Mouse (Mus musculus) urinary bladder, postnatal 10 days (tissue): ENCODE data around the gene Dnah7b.
"Not testable (repeated sequence)": the region's sequence is repeated elsewhere in the genome, so short reads cannot be mapped to it uniquely, and the experiment has no call there.

Experiments used
- DNase-seq: peaks from one replicate; pipeline ENCODE4 v3.0.0; 2022; ENCODE audit warnings: low spot score

Dnah7b gene

GRCm38 (mm10) chr1:46066015-46066414 is at the start of gene Dnah7b:
TSS of gene Dnah7b (plus strand) at chr1:46066315.
- no peak for DNase-seq

GRCm38 (mm10) chr1:46018382-46018977 is 47.6 kb upstream of the Dnah7b start:
- DNase-seq: no peak

GRCm38 (mm10) chr1:46022262-46022661 is 43.9 kb upstream of the Dnah7b start:
- DNase-seq: no peak

- no peak for DNase-seq
Measured at GRCm38 (mm10) chr1:46031993-46032555, 34.0 kb upstream of the Dnah7b start.

GRCm38 (mm10) chr1:46048188-46048587 is 17.9 kb upstream of the Dnah7b start:
- DNase-seq: no peak

GRCm38 (mm10) chr1:46066484-46067251 is 553 bp downstream of the Dnah7b start:
- DNase-seq: no peak

GRCm38 (mm10) chr1:46068787-46069186 is 2.7 kb downstream of the Dnah7b start:
- DNase-seq: not testable (repeated sequence)

GRCm38 (mm10) chr1:46077891-46078290 is 11.8 kb downstream of the Dnah7b start:
- no peak for DNase-seq

GRCm38 (mm10) chr1:46100484-46100883 is 34.4 kb downstream of the Dnah7b start:
- no peak for DNase-seq

- DNase-seq: not testable (repeated sequence)
Measured at GRCm38 (mm10) chr1:46112606-46113005, 46.5 kb downstream of the Dnah7b start.

GRCm38 (mm10) chr1:46117179-46117578 is 51.1 kb downstream of the Dnah7b start:
- DNase-seq: not testable (repeated sequence)

- no peak for DNase-seq
Measured at GRCm38 (mm10) chr1:46128058-46128457, 61.9 kb downstream of the Dnah7b start.

- not testable (repeated sequence) for DNase-seq
Measured at GRCm38 (mm10) chr1:46196835-46197234, 130.7 kb downstream of the Dnah7b start.

- DNase-seq: not testable (repeated sequence)
Measured at GRCm38 (mm10) chr1:46201169-46201568, 135.1 kb downstream of the Dnah7b start.

- DNase-seq: not testable (repeated sequence)
Measured at GRCm38 (mm10) chr1:46210014-46210588, 144.0 kb downstream of the Dnah7b start.

- DNase-seq: not testable (repeated sequence)
Measured at GRCm38 (mm10) chr1:46222704-46223103, 156.6 kb downstream of the Dnah7b start.

GRCm38 (mm10) chr1:46226136-46226535 is 160.0 kb downstream of the Dnah7b start:
- DNase-seq: not testable (repeated sequence)

GRCm38 (mm10) chr1:46268841-46269240 is 202.7 kb downstream of the Dnah7b start:
- not testable (repeated sequence) for DNase-seq

GRCm38 (mm10) chr1:46271927-46272326 is 205.8 kb downstream of the Dnah7b start:
- DNase-seq: no peak

GRCm38 (mm10) chr1:46278057-46278910 is 212.2 kb downstream of the Dnah7b start:
- DNase-seq: not testable (repeated sequence)

GRCm38 (mm10) chr1:46278911-46279565 is 212.9 kb downstream of the Dnah7b start:
- DNase-seq: not testable (repeated sequence)
